Comparison of ENCODE assay signal across 9 mouse cellular contexts in genomic region chr12:72273721-72274414, GRCm38 (mm10).
DNase-seq lines count a peak whose midpoint lies in the region; ATAC-seq and TF ChIP-seq lines count a peak whose summit lies in the region.
"Had no signal": no experiment of that assay in that cellular context is flagged by ENCODE, and none has a peak within 500 bp of the region (broad histone marks: within the 10 kb centered on the region; RNA-seq: fewer than 3 reads in every experiment).

No protein-coding gene starts in this region.

- DNase-seq in forebrain, embryonic 11.5 days (ENCODE audit: low spot score): no peak
- peak; percentile 69 for DNase-seq in gastrocnemius, adult 2 months
- DNase-seq in lung, postnatal 10 days: peak; percentile 44
- DNase-seq in kidney, adult 11 months: no peak
- no peak for DNase-seq in c-Kit-positive CD71-positive TER-119-positive erythroid progenitor cells, embryonic 14.5 days (ENCODE audit: low spot score)

- WGBS in forebrain, embryonic 16.5 days: 53% methylated on average over 13 of the region's 13 CpGs
- WGBS in forebrain, embryonic 11.5 days: 63% methylated on average over 13 of the region's 13 CpGs

- H3K27me3 ChIP-seq in forebrain, embryonic 16.5 days (replicated peaks; ENCODE audit: control insufficient read depth, insufficient read depth, low read length): no peaks in the 10 kb centered on the region
- no peaks in the 10 kb centered on the region for H3K27me3 ChIP-seq in forebrain, embryonic 11.5 days (ENCODE audit: control insufficient read depth, insufficient read depth, low read length)
- H3K27me3 ChIP-seq in ES-Bruce4 (ENCODE audit: control insufficient read depth, insufficient read depth, low read length, poor library complexity, severe bottlenecking): no peaks in the 10 kb centered on the region
- H3K27me3 ChIP-seq: neural tube, embryonic 12.5 days had no signal

- H3K4me3 ChIP-seq in forebrain, embryonic 16.5 days (replicated peaks; ENCODE audit: low read length): no peak overlapping the region
- H3K4me3 ChIP-seq in forebrain, embryonic 11.5 days (ENCODE audit: low read depth, low read length): no peak overlapping the region
- no peak overlapping the region for H3K4me3 ChIP-seq in ES-Bruce4 (ENCODE audit: low read depth, low read length)
- H3K4me3 ChIP-seq in gastrocnemius, adult 2 months: peak overlapping the region; percentile 50
- H3K4me3 ChIP-seq: neural tube, embryonic 12.5 days had no signal

- H3K27ac ChIP-seq in forebrain, embryonic 16.5 days (ENCODE audit: low read length): no peak overlapping the region
- no peak overlapping the region for H3K27ac ChIP-seq in forebrain, embryonic 11.5 days (ENCODE audit: low read depth, low read length)
- H3K27ac ChIP-seq in ES-Bruce4 (ENCODE audit: insufficient read depth, low read length): no peak overlapping the region
- H3K27ac ChIP-seq in gastrocnemius, adult 2 months: peak overlapping the region; percentile 74
- H3K27ac ChIP-seq: neural tube, embryonic 12.5 days had no signal

- peak; percentile 52; the same call in 1 of the 2 replicates for ATAC-seq in forebrain, embryonic 16.5 days
- no peak for ATAC-seq in forebrain, embryonic 11.5 days (replicated peaks; ENCODE audit: low FRiP score)
- ATAC-seq in erythroid progenitor cell, adult 5-6 weeks (replicated peaks; ENCODE audit: low FRiP score, poor library complexity, severe bottlenecking): no peak

- no peak overlapping the region for H3K4me2 ChIP-seq in forebrain, embryonic 16.5 days (ENCODE audit: low read length)
- H3K4me2 ChIP-seq in forebrain, embryonic 11.5 days (ENCODE audit: low read depth, low read length, severe bottlenecking): no peak overlapping the region
- H3K4me2 ChIP-seq: neural tube, embryonic 12.5 days had no signal

- intact Hi-C loops in gastrocnemius, adult 2 months (cut with DNase I): no loop called here

- H3K9ac ChIP-seq in forebrain, embryonic 16.5 days (replicated peaks; ENCODE audit: low read depth, low read length): no peak overlapping the region
- H3K9ac ChIP-seq in forebrain, embryonic 11.5 days (ENCODE audit: low read length): no peak overlapping the region
- H3K9ac ChIP-seq in ES-Bruce4 (ENCODE audit: low read depth, poor library complexity, severe bottlenecking): no peak overlapping the region
- H3K9ac ChIP-seq: neural tube, embryonic 12.5 days had no signal

- no peak for TF ChIP-seq CTCF in ES-Bruce4 (IDR thresholded peaks at IDR 0.05; ENCODE audit: low read depth, low read length)
- TF ChIP-seq CTCF in gastrocnemius, adult 2 months (IDR thresholded peaks at IDR 0.05): no peak

- TF ChIP-seq EP300 in ES-Bruce4 (IDR thresholded peaks at IDR 0.05; ENCODE audit: insufficient read depth, low read depth, low read length): 0 out of 2 replicates have a peak, but pooled peaks have one; percentile 43

- H3K9me3 ChIP-seq in forebrain, embryonic 16.5 days (ENCODE audit: control insufficient read depth, low read length): no peaks in the 10 kb centered on the region
- H3K9me3 ChIP-seq in forebrain, embryonic 11.5 days (ENCODE audit: control insufficient read depth, low read length): no peaks in the 10 kb centered on the region
- H3K9me3 ChIP-seq in ES-Bruce4 (replicated peaks; ENCODE audit: control insufficient read depth, insufficient read depth, low read length, poor library complexity, severe bottlenecking): no peaks in the 10 kb centered on the region
- H3K9me3 ChIP-seq: neural tube, embryonic 12.5 days had no signal

- no peak for TF ChIP-seq POLR2A in ES-Bruce4 (IDR thresholded peaks at IDR 0.05; ENCODE audit: insufficient read depth, low read length)

- H3K36me3 ChIP-seq in forebrain, embryonic 16.5 days (ENCODE audit: control insufficient read depth, insufficient read depth): no peaks in the 10 kb centered on the region
- no peaks in the 10 kb centered on the region; the same call in 1 of the 2 replicates for H3K36me3 ChIP-seq in forebrain, embryonic 11.5 days (ENCODE audit: control insufficient read depth, insufficient read depth, low read length)
- H3K36me3 ChIP-seq in ES-Bruce4 (ENCODE audit: control insufficient read depth, insufficient read depth, low read length, poor library complexity, severe bottlenecking): no peaks in the 10 kb centered on the region
- H3K36me3 ChIP-seq: neural tube, embryonic 12.5 days had no signal

- peaks cover 2% of the 10 kb centered on the region; the same call in 1 of the 2 replicates for H3K4me1 ChIP-seq in forebrain, embryonic 16.5 days (replicated peaks; ENCODE audit: control insufficient read depth, insufficient read depth, low read length)
- no peaks in the 10 kb centered on the region for H3K4me1 ChIP-seq in forebrain, embryonic 11.5 days (replicated peaks; ENCODE audit: control insufficient read depth, insufficient read depth, low read length)
- no peaks in the 10 kb centered on the region for H3K4me1 ChIP-seq in ES-Bruce4 (ENCODE audit: control insufficient read depth, insufficient read depth, low read length)
- H3K4me1 ChIP-seq: neural tube, embryonic 12.5 days had no signal

Comparison
In these comparisons a context has a peak if more than half of its experiments do, and no peak if none do; other contexts are left out.
1. DNase-seq: peak in gastrocnemius, adult 2 months (single experiment) and lung, postnatal 10 days (single experiment); none in forebrain, embryonic 11.5 days (single experiment), kidney, adult 11 months (single experiment) and c-Kit-positive CD71-positive TER-119-positive erythroid progenitor cells, embryonic 14.5 days (single experiment).